Mouse (Mus musculus): Measurements from ENCODE around the gene Cdc14a. TPM values are rescaled to one million over a fixed set of nuclear protein-coding genes. Genes with fewer than 3 reads are reported as not detected.

Cdc14a gene
- polyA plus RNA-seq, 1 experiment from 2014 or later, result 2.1 TPM

GRCm38 (mm10) chr3:116342251-116342650 lies 81.6 kb downstream of the Cdc14a start:
- no peak overlapping the region for H3K4me2 ChIP-seq
- H3K9me3 ChIP-seq (replicated peaks), result no peaks in the 10 kb centered on the region
- DNase-seq, result no peak
- H3K4me1 ChIP-seq (replicated peaks), result peaks cover 3% of the 10 kb centered on the region
- H3K36me3 ChIP-seq, result no peaks in the 10 kb centered on the region
- no peak for ATAC-seq (ENCODE audit: low read depth)
- H3K27me3 ChIP-seq, result no peaks in the 10 kb centered on the region
- 81% methylated on average over 5 of the region's 5 CpGs for WGBS (ENCODE audit: insufficient replicate concordance)
- no peak overlapping the region for H3K4me3 ChIP-seq (replicated peaks)
- no peak overlapping the region for H3K9ac ChIP-seq
- H3K27ac ChIP-seq, result no peak overlapping the region

GRCm38 (mm10) chr3:116340950-116341624 lies 82.7 kb downstream of the Cdc14a start:
- H3K27me3 ChIP-seq, result no peaks in the 10 kb centered on the region
- DNase-seq (peak; percentile 60), ATAC-seq (ENCODE audit: low read depth) (peak; percentile 77)
- no peak overlapping the region for H3K27ac ChIP-seq
- no peaks in the 10 kb centered on the region for H3K36me3 ChIP-seq
- no peak overlapping the region for H3K4me3 ChIP-seq (replicated peaks)
- peaks cover 3% of the 10 kb centered on the region for H3K4me1 ChIP-seq (replicated peaks)
- 43% methylated on average over 19 of the region's 19 CpGs for WGBS (ENCODE audit: insufficient replicate concordance)
- H3K9ac ChIP-seq, result no peak overlapping the region
- H3K4me2 ChIP-seq, result peak overlapping the region; percentile 27; the same call in 1 of the 2 replicates
- no peaks in the 10 kb centered on the region for H3K9me3 ChIP-seq (replicated peaks)

GRCm38 (mm10) chr3:116340281-116340680 lies 83.6 kb downstream of the Cdc14a start:
- H3K4me1 ChIP-seq (replicated peaks), result peaks cover 3% of the 10 kb centered on the region
- H3K9ac ChIP-seq, result no peak overlapping the region
- no peaks in the 10 kb centered on the region for H3K9me3 ChIP-seq (replicated peaks)
- H3K4me2 ChIP-seq, result no peak overlapping the region
- no peaks in the 10 kb centered on the region for H3K27me3 ChIP-seq
- no peak for ATAC-seq (ENCODE audit: low read depth)
- H3K36me3 ChIP-seq, result no peaks in the 10 kb centered on the region
- DNase-seq, result no peak
- H3K27ac ChIP-seq, result no peak overlapping the region
- no peak overlapping the region for H3K4me3 ChIP-seq (replicated peaks)
- 81% methylated on average over 8 of the region's 8 CpGs for WGBS (ENCODE audit: insufficient replicate concordance)

- no peak overlapping the region for H3K9ac ChIP-seq
- no peak for ATAC-seq (ENCODE audit: low read depth)
- peaks cover 3% of the 10 kb centered on the region for H3K4me1 ChIP-seq (replicated peaks)
- no peak overlapping the region for H3K4me3 ChIP-seq (replicated peaks)
- H3K27ac ChIP-seq, result no peak overlapping the region
- WGBS (ENCODE audit: insufficient replicate concordance), result 64% methylated on average over 6 of the region's 6 CpGs
- no peaks in the 10 kb centered on the region for H3K36me3 ChIP-seq
- H3K27me3 ChIP-seq, result no peaks in the 10 kb centered on the region
- H3K4me2 ChIP-seq, result no peak overlapping the region
- no peaks in the 10 kb centered on the region for H3K9me3 ChIP-seq (replicated peaks)
- no peak for DNase-seq
Observed at GRCm38 (mm10) chr3:116338616-116339015, 85.2 kb downstream of the Cdc14a start.

GRCm38 (mm10) chr3:116337840-116338239 lies 86.0 kb downstream of the Cdc14a start:
- WGBS (ENCODE audit: insufficient replicate concordance), result 80% methylated on average over 5 of the region's 5 CpGs
- ATAC-seq (ENCODE audit: low read depth), result no peak

GRCm38 (mm10) chr3:116335036-116335435 lies 88.8 kb downstream of the Cdc14a start:
- DNase-seq, result no peak
- Histone ChIP-seq H3K9me3 (replicated peaks) (no peaks in the 10 kb centered on the region), H3K4me3 (replicated peaks) (no peak overlapping the region), H3K27me3 (no peaks in the 10 kb centered on the region), H3K4me1 (replicated peaks) (no peaks in the 10 kb centered on the region), H3K27ac (no peak overlapping the region), H3K36me3 (no peaks in the 10 kb centered on the region), H3K4me2 (no peak overlapping the region), H3K9ac (no peak overlapping the region)
- no peak for ATAC-seq (ENCODE audit: low read depth)
- 78% methylated on average over 4 of the region's 4 CpGs for WGBS (ENCODE audit: insufficient replicate concordance)

More at GRCm38 (mm10) chr3:116337840-116338239, 86.0 kb downstream of the Cdc14a start:
- Histone ChIP-seq H3K4me3 (replicated peaks) (no peak overlapping the region), H3K4me2 (no peak overlapping the region), H3K9me3 (replicated peaks) (no peaks in the 10 kb centered on the region), H3K9ac (no peak overlapping the region), H3K36me3 (no peaks in the 10 kb centered on the region), H3K27ac (no peak overlapping the region), H3K4me1 (replicated peaks) (peaks cover 3% of the 10 kb centered on the region), H3K27me3 (no peaks in the 10 kb centered on the region)
- DNase-seq, result no peak

GRCm38 (mm10) chr3:116333711-116334110 lies 90.1 kb downstream of the Cdc14a start:
- Histone ChIP-seq H3K4me3 (replicated peaks) (no peak overlapping the region), H3K36me3 (no peaks in the 10 kb centered on the region), H3K9ac (no peak overlapping the region), H3K27ac (no peak overlapping the region), H3K4me1 (replicated peaks) (no peaks in the 10 kb centered on the region), H3K27me3 (no peaks in the 10 kb centered on the region), H3K4me2 (no peak overlapping the region), H3K9me3 (replicated peaks) (no peaks in the 10 kb centered on the region)
- no peak for DNase-seq
- no peak for ATAC-seq (ENCODE audit: low read depth)
- 68% methylated on average over 6 of the region's 6 CpGs for WGBS (ENCODE audit: insufficient replicate concordance)

GRCm38 (mm10) chr3:116333229-116333628 lies 90.6 kb downstream of the Cdc14a start:
- H3K4me3 ChIP-seq (replicated peaks), result no peak overlapping the region
- H3K27ac ChIP-seq, result no peak overlapping the region
- H3K4me1 ChIP-seq (replicated peaks), result no peaks in the 10 kb centered on the region
- 8% methylated on average over 7 of the region's 7 CpGs for WGBS (ENCODE audit: insufficient replicate concordance)
- H3K27me3 ChIP-seq, result no peaks in the 10 kb centered on the region
- no peak for ATAC-seq (ENCODE audit: low read depth)
- H3K9me3 ChIP-seq (replicated peaks), result no peaks in the 10 kb centered on the region
- DNase-seq, result no peak
- H3K9ac ChIP-seq, result no peak overlapping the region
- no peak overlapping the region for H3K4me2 ChIP-seq
- H3K36me3 ChIP-seq, result no peaks in the 10 kb centered on the region

- Histone ChIP-seq H3K36me3 (no peaks in the 10 kb centered on the region), H3K27me3 (no peaks in the 10 kb centered on the region), H3K4me3 (replicated peaks) (no peak overlapping the region), H3K4me1 (replicated peaks) (peaks cover 3% of the 10 kb centered on the region), H3K9ac (no peak overlapping the region), H3K27ac (no peak overlapping the region), H3K4me2 (no peak overlapping the region), H3K9me3 (replicated peaks) (no peaks in the 10 kb centered on the region)
- 37% methylated on average over 8 of the region's 8 CpGs for WGBS (ENCODE audit: insufficient replicate concordance)
- ATAC-seq (ENCODE audit: low read depth) (peak; percentile 61), DNase-seq (peak; percentile 45)
Observed at GRCm38 (mm10) chr3:116331811-116332464, 91.9 kb downstream of the Cdc14a start.

GRCm38 (mm10) chr3:116329976-116330375 lies 93.9 kb downstream of the Cdc14a start:
- Histone ChIP-seq H3K4me1 (replicated peaks) (peaks cover 6% of the 10 kb centered on the region), H3K9me3 (replicated peaks) (no peaks in the 10 kb centered on the region), H3K27me3 (no peaks in the 10 kb centered on the region), H3K9ac (no peak overlapping the region), H3K4me3 (replicated peaks) (no peak overlapping the region), H3K36me3 (no peaks in the 10 kb centered on the region), H3K4me2 (no peak overlapping the region), H3K27ac (no peak overlapping the region)
- no peak for DNase-seq
- ATAC-seq (ENCODE audit: low read depth), result no peak
- WGBS (ENCODE audit: insufficient replicate concordance), result 76% methylated on average over 8 of the region's 8 CpGs

- peaks cover 6% of the 10 kb centered on the region for H3K4me1 ChIP-seq (replicated peaks)
- H3K4me2 ChIP-seq, result no peak overlapping the region
- H3K4me3 ChIP-seq (replicated peaks), result no peak overlapping the region
- H3K27ac ChIP-seq, result no peak overlapping the region
- no peak overlapping the region for H3K9ac ChIP-seq
- ATAC-seq (ENCODE audit: low read depth) (no peak), DNase-seq (no peak)
- WGBS (ENCODE audit: insufficient replicate concordance), result 82% methylated on average over 18 of the region's 18 CpGs
- no peaks in the 10 kb centered on the region for H3K27me3 ChIP-seq
- no peaks in the 10 kb centered on the region for H3K9me3 ChIP-seq (replicated peaks)
- H3K36me3 ChIP-seq, result no peaks in the 10 kb centered on the region
Observed at GRCm38 (mm10) chr3:116329023-116329762, 94.6 kb downstream of the Cdc14a start.
